Mouse (Mus musculus) midbrain, embryonic 11.5 days (tissue): ENCODE results near the gene Gm28036. TPM values are rescaled to one million over a fixed set of nuclear protein-coding genes. Genes with fewer than 3 reads are reported as not detected.

Experiments used
- ATAC-seq: fragments of 200-750 bp; cut with Nextera tagmentation; 2 replicates; pipeline ENCODE4 v1.8.0; 2017; ENCODE audit warnings: moderate TSS enrichment, moderate library complexity; ENCODE audit not compliant: low FRiP score
- DNase-seq: peaks from one replicate; pipeline ENCODE4 v3.0.0; 2015; ENCODE audit warnings: low spot score; ENCODE audit errors: missing footprints
- H3K27ac ChIP-seq: fragments of 300-500 bp; sonication (generic); 2 replicates; pipeline ENCODE4 v1.5.1; 2014; ENCODE audit warnings: low read depth, low read length
- H3K27me3 ChIP-seq: fragments of 300-500 bp; sonication (generic); 2 replicates; pipeline ENCODE4 v1.6.1; 2014; ENCODE audit warnings: mild to moderate bottlenecking, low read length, moderate library complexity, mixed read lengths; ENCODE audit not compliant: control insufficient read depth, insufficient read depth
- H3K36me3 ChIP-seq: fragments of 300-500 bp; sonication (generic); 2 replicates; pipeline ENCODE4 v1.6.1; 2014; ENCODE audit warnings: mild to moderate bottlenecking, low read length, moderate library complexity, mixed read lengths; ENCODE audit not compliant: control insufficient read depth, insufficient read depth
- H3K4me1 ChIP-seq: fragments of 300-500 bp; sonication (generic); 2 replicates; pipeline ENCODE4 v1.6.1; 2014; ENCODE audit warnings: low read length; ENCODE audit not compliant: control insufficient read depth, insufficient read depth
- H3K4me2 ChIP-seq: fragments of 300-500 bp; sonication (generic); 2 replicates; pipeline ENCODE4 v1.6.1; 2014; ENCODE audit warnings: mild to moderate bottlenecking, moderate library complexity
- H3K4me3 ChIP-seq: fragments of 300-500 bp; sonication (generic); 2 replicates; pipeline ENCODE4 v1.5.1; 2014; ENCODE audit warnings: low read depth, low read length
- H3K9ac ChIP-seq: fragments of 300-500 bp; sonication (generic); 2 replicates; pipeline ENCODE4 v1.6.1; 2014; ENCODE audit warnings: low read length
- H3K9me3 ChIP-seq: fragments of 300-500 bp; sonication (generic); 2 replicates; pipeline ENCODE4 v1.6.1; 2016; ENCODE audit warnings: low read length; ENCODE audit not compliant: control insufficient read depth
- polyA plus RNA-seq: library from polyadenylated mRNA; unstranded; fragments of >200 nt; fragmentation: Nextera tagmentation; extraction: Ambion mirVana; gene quantifications from 2 replicates; pipeline ENCODE4 v1.2.1, GENCODE M21; 2014

Gm28036 gene
- polyA plus RNA-seq, 1 experiment from 2014 or later, result 19.6 TPM

DNA sequence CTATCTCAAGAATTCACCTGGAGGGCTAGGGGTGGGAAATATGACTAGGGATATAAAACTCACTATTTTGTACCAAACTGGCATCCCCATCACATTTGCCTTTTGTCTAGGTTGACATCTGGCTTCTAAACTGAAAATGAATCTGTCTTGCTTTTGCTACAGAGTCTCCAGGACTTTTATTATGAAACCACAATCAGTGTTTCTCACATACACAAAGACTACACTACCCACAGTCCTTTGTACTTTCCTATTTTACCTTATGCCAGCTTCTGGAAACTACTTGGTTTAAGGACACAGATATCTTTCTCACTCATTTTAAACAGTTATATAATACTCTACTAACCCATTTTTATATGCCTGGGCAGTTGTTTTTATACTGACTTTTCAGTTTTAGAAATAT is 101.4 kb downstream of the Gm28036 start:
- H3K9ac ChIP-seq, result no peak overlapping the region
- ATAC-seq, result no peak
- H3K27me3 ChIP-seq, result no peaks in the 10 kb centered on the region

More for the DNA sequence above, 101.4 kb downstream of the Gm28036 start:
- no peak overlapping the region for H3K27ac ChIP-seq
- H3K4me3 ChIP-seq, result no peak overlapping the region
- H3K4me1 ChIP-seq, result no peaks in the 10 kb centered on the region
- no peak for DNase-seq
- H3K36me3 ChIP-seq, result no peaks in the 10 kb centered on the region
- H3K4me2 ChIP-seq, result no peak overlapping the region
- H3K9me3 ChIP-seq, result no peaks in the 10 kb centered on the region

Other genes starting within 250 kb of the Gm28036 start
- gene Uqcc1, start 196.8 kb downstream of the Gm28036 start, polyA plus RNA-seq, result 77.3 and 88.8 TPM in 2 replicates
- gene Gm15557, start 186.4 kb downstream of the Gm28036 start, polyA plus RNA-seq, result not detected in 2 replicates
- 0.05 and 0.15 TPM in 2 replicates for gene Gdf5, start 181.7 kb downstream of the Gm28036 start, polyA plus RNA-seq
- gene Cep250, start 170.6 kb downstream of the Gm28036 start, polyA plus RNA-seq, result 13.2 and 13.8 TPM in 2 replicates
- 0.62 and 1.1 TPM in 2 replicates for gene 6430550D23Rik, start 119.1 kb downstream of the Gm28036 start, polyA plus RNA-seq
- 212 and 224 TPM in 2 replicates for gene Ergic3, start 119.0 kb downstream of the Gm28036 start, polyA plus RNA-seq
- not detected in 2 replicates for gene Fer1l4, start 74.1 kb downstream of the Gm28036 start, polyA plus RNA-seq
- gene Spag4, start 61.9 kb downstream of the Gm28036 start, polyA plus RNA-seq, result 5.9 and 6.2 TPM in 2 replicates
- 45.7 and 48.9 TPM in 2 replicates for gene Cpne1, start 15.1 kb downstream of the Gm28036 start, polyA plus RNA-seq
- gene Rbm12, start 15.1 kb downstream of the Gm28036 start, polyA plus RNA-seq, result 47.7 and 48.3 TPM in 2 replicates
- gene Romo1, start 16.9 kb upstream of the Gm28036 start, polyA plus RNA-seq, result 410 TPM in 2 replicates
- 34.1 and 37.2 TPM in 2 replicates for gene Nfs1, start 17.1 kb upstream of the Gm28036 start, polyA plus RNA-seq
- 708 and 733 TPM in 2 replicates for gene Rbm39, start 53.1 kb upstream of the Gm28036 start, polyA plus RNA-seq
- gene Phf20, start 69.4 kb upstream of the Gm28036 start, polyA plus RNA-seq, result 91.4 and 102 TPM in 2 replicates
- gene Cnbd2, start 185.2 kb upstream of the Gm28036 start, polyA plus RNA-seq, result 3.3 and 4.2 TPM in 2 replicates
- 85.3 and 93.4 TPM in 2 replicates for gene Scand1, start 185.6 kb upstream of the Gm28036 start, polyA plus RNA-seq